Mouse (Mus musculus): ENCODE results near the gene Galnt7.

The Galnt7 gene

GRCm38 (mm10) chr8:57498847-57499511 lies 153.9 kb downstream of the Galnt7 start:
- DNase-seq (ENCODE audit: low spot score), result no peak

GRCm38 (mm10) chr8:57498494-57498846 lies 154.4 kb downstream of the Galnt7 start:
- no peak for DNase-seq (ENCODE audit: low spot score)

GRCm38 (mm10) chr8:57491873-57492272 lies 161.0 kb downstream of the Galnt7 start:
- DNase-seq (ENCODE audit: low spot score), result no peak

- DNase-seq (ENCODE audit: low spot score), result no peak
Observed at GRCm38 (mm10) chr8:57489896-57490295, 162.9 kb downstream of the Galnt7 start.

GRCm38 (mm10) chr8:57489366-57489765 lies 163.5 kb downstream of the Galnt7 start:
- DNase-seq (ENCODE audit: low spot score), result no peak

GRCm38 (mm10) chr8:57488312-57488765 lies 164.5 kb downstream of the Galnt7 start:
- DNase-seq (ENCODE audit: low spot score), result peak; percentile 80

GRCm38 (mm10) chr8:57487441-57488155 lies 165.2 kb downstream of the Galnt7 start, which contains the start of gene Sap30:
Gene Sap30, minus strand, starts transcription at chr8:57487860.
- DNase-seq (ENCODE audit: low spot score), result peak; percentile 98

- peak; percentile 71 for DNase-seq (ENCODE audit: low spot score)
Observed at GRCm38 (mm10) chr8:57486491-57487440, 166.1 kb downstream of the Galnt7 start.

- DNase-seq (ENCODE audit: low spot score), result no peak
Observed at GRCm38 (mm10) chr8:57480606-57481005, 172.2 kb downstream of the Galnt7 start.

GRCm38 (mm10) chr8:57479700-57480099 lies 173.1 kb downstream of the Galnt7 start:
- no peak for DNase-seq (ENCODE audit: low spot score)

GRCm38 (mm10) chr8:57478406-57478805 lies 174.4 kb downstream of the Galnt7 start:
- no peak for DNase-seq (ENCODE audit: low spot score)
